Mouse (Mus musculus): ENCODE data around the gene Lctl. TPM values are rescaled to one million over a fixed set of nuclear protein-coding genes. Genes with fewer than 3 reads are reported as not detected.

The Lctl gene
- 0.08 and 0.17 TPM in 2 replicates for polyA plus RNA-seq (2015; fragmentation: Nextera tagmentation; extraction: Ambion mirVana)

DNA sequence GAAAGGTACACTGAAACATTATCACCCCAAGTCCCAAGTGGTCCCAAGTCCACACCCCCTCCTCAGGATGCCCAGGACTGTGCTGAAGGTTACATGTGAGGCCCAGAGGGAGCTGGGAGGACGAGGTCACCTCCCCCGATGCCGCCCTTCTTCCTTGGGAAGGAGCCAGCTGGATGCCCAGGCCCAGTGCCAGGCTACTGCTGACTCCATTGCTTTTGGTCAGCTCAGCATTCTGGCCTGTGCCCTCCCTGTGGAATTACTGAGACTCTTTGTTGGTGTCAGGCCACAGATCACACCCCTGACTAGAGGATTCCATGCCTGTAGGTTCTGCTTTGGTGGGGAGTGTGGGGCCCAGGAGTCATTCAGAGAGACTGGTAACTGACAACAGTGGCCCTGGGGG, at the start of gene Lctl:
TSS of gene Lctl (plus strand) at position 272 of the 400 bp plus-strand sequence.

DNA sequence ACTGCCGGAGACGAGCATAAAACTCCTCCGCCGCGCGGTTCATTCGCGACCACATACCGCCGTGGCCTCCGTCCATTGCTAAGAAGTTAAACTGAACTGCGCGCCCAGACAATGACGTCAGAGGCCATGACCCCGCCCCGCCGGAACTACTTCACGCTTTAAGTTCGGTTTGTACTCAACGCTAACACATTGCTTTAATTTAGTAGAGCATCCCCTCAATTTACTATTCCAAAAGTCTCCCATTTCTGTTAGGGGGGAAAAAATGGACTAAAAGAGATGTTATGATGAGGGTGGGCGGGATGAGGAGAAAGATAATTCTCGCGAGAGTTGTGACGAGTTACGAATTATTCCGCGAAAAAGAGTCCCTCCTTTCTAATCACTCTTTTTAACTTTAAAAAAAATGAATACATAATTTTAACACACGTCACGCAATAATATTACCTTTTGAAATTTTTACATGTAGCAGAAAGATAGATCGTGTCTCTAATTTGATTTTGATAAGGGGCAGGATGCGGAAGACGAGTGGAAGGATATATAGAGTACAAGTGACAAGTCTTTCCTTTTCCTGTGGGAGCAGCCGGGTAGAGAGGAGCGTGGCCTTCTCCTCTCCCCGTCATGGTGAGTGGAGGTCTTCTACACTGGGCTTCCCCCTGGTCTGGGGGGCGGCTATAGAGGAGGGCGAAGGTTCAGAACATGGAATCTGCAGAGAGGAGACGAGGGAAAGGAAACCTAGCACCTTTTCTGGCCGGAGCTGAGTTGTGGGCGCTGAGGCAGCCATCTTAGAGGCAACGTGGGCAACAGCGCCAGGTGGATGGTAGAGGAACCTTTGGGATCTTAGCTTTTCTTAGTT, 56.1 kb downstream of the Lctl start, which contains the start of the genes Zwilch and Rpl4:
TSS of gene Zwilch (minus strand) at position 289 of the 850 bp plus-strand sequence.
TSS of gene Rpl4 (plus strand) at position 560 of the 850 bp plus-strand sequence.

DNA sequence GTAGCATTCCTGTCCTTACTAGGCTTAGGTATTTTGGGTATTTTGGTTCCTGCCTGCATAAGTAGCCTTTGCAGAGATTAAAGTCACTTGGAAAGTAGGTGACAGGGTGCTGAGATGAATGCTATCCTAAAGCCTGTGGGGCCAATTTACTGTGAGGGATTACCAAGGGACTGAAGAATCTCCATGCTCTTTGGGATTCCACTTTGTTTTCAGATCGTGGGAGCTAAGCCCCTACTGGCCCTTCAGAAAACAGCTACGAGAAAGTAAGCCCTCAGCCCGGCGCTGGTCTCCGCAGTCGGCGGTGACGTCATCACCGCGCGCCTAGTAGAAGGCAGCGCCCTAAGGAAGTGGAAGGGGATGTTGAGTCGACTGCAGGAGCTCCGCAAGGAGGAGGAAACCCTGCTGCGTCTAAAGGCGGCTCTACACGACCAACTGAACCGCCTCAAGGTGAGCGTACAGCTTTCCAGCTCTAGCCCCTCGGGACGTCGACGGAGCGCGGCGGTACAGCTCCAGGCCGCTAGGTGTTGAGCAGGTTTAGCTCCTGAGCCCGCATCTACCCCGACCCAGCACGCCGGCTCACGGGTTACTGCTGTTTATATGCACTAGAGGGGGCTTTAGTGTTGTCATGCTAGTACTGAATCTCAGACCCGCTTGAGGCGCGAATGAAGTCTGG, 62.2 kb downstream of the Lctl start, which contains the start of gene Snapc5:
TSS of gene Snapc5 (plus strand) at position 301 of the 673 bp plus-strand sequence.

Other genes with a start within 250 kb of the Lctl start
- 5.6 and 6.3 TPM in 2 replicates for gene Smad6, start 95.1 kb upstream of the Lctl start, polyA plus RNA-seq (2015; fragmentation: Nextera tagmentation; extraction: Ambion mirVana)
- gene Zwilch, start 56.0 kb downstream of the Lctl start, polyA plus RNA-seq (2015; fragmentation: Nextera tagmentation; extraction: Ambion mirVana) = 4.7 and 6.1 TPM in 2 replicates
- gene Rpl4, start 56.2 kb downstream of the Lctl start, polyA plus RNA-seq (2015; fragmentation: Nextera tagmentation; extraction: Ambion mirVana) = 894 and 938 TPM in 2 replicates
- 28.0 and 29.6 TPM in 2 replicates for gene Snapc5, start 62.1 kb downstream of the Lctl start, polyA plus RNA-seq (2015; fragmentation: Nextera tagmentation; extraction: Ambion mirVana)
- 1.3 TPM in 2 replicates for gene Uchl4, start 118.1 kb downstream of the Lctl start, polyA plus RNA-seq (2015; fragmentation: Nextera tagmentation; extraction: Ambion mirVana)
- gene Map2k1, start 136.5 kb downstream of the Lctl start, polyA plus RNA-seq (2015; fragmentation: Nextera tagmentation; extraction: Ambion mirVana) = 99.2 and 111 TPM in 2 replicates
- gene Tipin, start 164.4 kb downstream of the Lctl start, polyA plus RNA-seq (2015; fragmentation: Nextera tagmentation; extraction: Ambion mirVana) = 77.1 and 99.1 TPM in 2 replicates
- gene Dis3l, start 224.1 kb downstream of the Lctl start, polyA plus RNA-seq (2015; fragmentation: Nextera tagmentation; extraction: Ambion mirVana) = 9.6 and 11.5 TPM in 2 replicates